Mouse (Mus musculus) intestine, postnatal 0 days (tissue): ENCODE results near the gene Ccdc171. TPM values are rescaled to one million over a fixed set of nuclear protein-coding genes. Genes with fewer than 3 reads are reported as not detected.
"Not testable (repeated sequence)": the region's sequence is repeated elsewhere in the genome, so short reads cannot be mapped to it uniquely, and the experiment has no call there.

Experiments used
- ATAC-seq: fragments of 200-750 bp; cut with Nextera tagmentation; 2 replicates; pipeline ENCODE4 v1.8.0; 2017; ENCODE audit warnings: mild to moderate bottlenecking, moderate TSS enrichment, moderate library complexity
- H3K27ac ChIP-seq: fragments of 300-500 bp; sonication (generic); 2 replicates; pipeline ENCODE4 v1.5.1; 2014; ENCODE audit warnings: mild to moderate bottlenecking, low read depth, low read length, moderate library complexity
- H3K27me3 ChIP-seq: fragments of 300-500 bp; sonication (generic); replicated peaks from 2 replicates; pipeline ENCODE4 v1.6.1; 2014; ENCODE audit warnings: low read length, mixed read lengths; ENCODE audit not compliant: control insufficient read depth, insufficient read depth
- H3K36me3 ChIP-seq: fragments of 300-500 bp; sonication (generic); 2 replicates; pipeline ENCODE4 v1.6.1; 2014; ENCODE audit warnings: mild to moderate bottlenecking, moderate library complexity; ENCODE audit not compliant: control insufficient read depth, insufficient read depth
- H3K4me1 ChIP-seq: fragments of 300-500 bp; sonication (generic); replicated peaks from 2 replicates; pipeline ENCODE4 v1.6.1; 2014; ENCODE audit warnings: antibody characterized with exemption, low read length, mixed read lengths; ENCODE audit not compliant: control insufficient read depth, insufficient read depth
- H3K4me2 ChIP-seq: fragments of 300-500 bp; sonication (generic); replicated peaks from 2 replicates; pipeline ENCODE4 v1.6.1; 2014; ENCODE audit warnings: low read depth, mild to moderate bottlenecking, moderate library complexity
- H3K4me3 ChIP-seq: fragments of 300-500 bp; sonication (generic); 2 replicates; pipeline ENCODE4 v1.5.1; 2014; ENCODE audit warnings: low read depth, low read length
- H3K9ac ChIP-seq: fragments of 300-500 bp; sonication (generic); 2 replicates; pipeline ENCODE4 v1.6.1; 2014; ENCODE audit warnings: mild to moderate bottlenecking, low read depth, low read length
- H3K9me3 ChIP-seq: fragments of 300-500 bp; sonication (generic); 2 replicates; pipeline ENCODE4 v1.6.1; 2016; ENCODE audit warnings: mixed run types; ENCODE audit not compliant: control insufficient read depth
- CTCF ChIP-seq: sonication (generic); IDR thresholded peaks from 2 replicates; pipeline ENCODE4 v1.5.1; 2016; ENCODE audit warnings: low read depth, mild to moderate bottlenecking, control low read depth, antibody characterized with exemption, moderate library complexity
- WGBS: fragments of 180-500 bp; shearing (Covaris S2); extraction: QIAGEN DNeasy Blood & Tissue Kit; methylation state at CpG from one replicate; pipeline ENCODE4 v1.1.7; 2014; 5-methylcytosine and 5-hydroxymethylcytosine counted together
- polyA plus RNA-seq: library from polyadenylated mRNA; unstranded; fragments of >200 nt; fragmentation: Nextera tagmentation; extraction: Ambion mirVana; gene quantifications from 2 replicates; pipeline ENCODE4 v1.2.1, GENCODE M21; 2015

Gene Ccdc171
- polyA plus RNA-seq, 1 experiment from 2014 or later: 0.69 TPM

- Histone ChIP-seq H3K27me3 (no peaks in the 10 kb centered on the region), H3K4me2 (peak overlapping the region; percentile 95), H3K36me3 (no peaks in the 10 kb centered on the region), H3K27ac (0 out of 2 replicates have a peak overlapping the region, but pooled peaks have one; percentile 74), H3K9me3 (no peaks in the 10 kb centered on the region), H3K4me3 (peak overlapping the region; percentile 81), H3K4me1 (0 out of 2 replicates have a peak, but pooled peaks cover 2% of the 10 kb centered on the region), H3K9ac (peak overlapping the region; percentile 68; the same call in 1 of the 2 replicates)
- ATAC-seq: no peak
- 16% methylated on average over 6 of the region's 6 CpGs for WGBS
- TF ChIP-seq CTCF: no peak
These were observed 896 bp upstream of the Ccdc171 start for GRCm38 (mm10) chr4:83524456-83524842.

DNA sequence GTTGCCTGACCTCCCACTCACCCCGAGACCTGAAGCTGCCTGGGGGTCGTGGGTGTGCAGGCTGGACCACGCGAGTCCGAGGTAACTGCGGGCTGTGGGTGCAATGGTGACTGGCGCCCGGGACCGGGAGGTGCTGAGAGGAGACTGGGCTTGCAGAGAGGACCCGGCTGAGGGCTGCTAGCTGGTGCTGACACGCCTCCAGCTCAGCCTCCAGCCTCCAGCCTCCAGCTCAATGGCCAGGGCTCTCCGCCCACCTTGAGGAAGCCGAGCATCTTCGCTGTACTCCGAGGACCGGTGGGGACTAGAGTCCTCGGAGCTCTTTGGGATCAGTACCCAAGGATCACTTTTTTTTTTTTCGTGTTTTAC lies 328 bp downstream of the Ccdc171 start:
- no peaks in the 10 kb centered on the region for H3K36me3 ChIP-seq
- no peaks in the 10 kb centered on the region for H3K9me3 ChIP-seq
- H3K9ac ChIP-seq: peak overlapping the region; percentile 51
- H3K27me3 ChIP-seq: no peaks in the 10 kb centered on the region
- peak; percentile 45 for ATAC-seq
- 0 out of 2 replicates have a peak, but pooled peaks cover 2% of the 10 kb centered on the region for H3K4me1 ChIP-seq
- H3K27ac ChIP-seq: peak overlapping the region; percentile 73
- H3K4me2 ChIP-seq: peak overlapping the region; percentile 95
- H3K4me3 ChIP-seq: peak overlapping the region; percentile 81
- WGBS: 0% methylated on average over 18 of the region's 18 CpGs
- TF ChIP-seq CTCF: no peak

- TF ChIP-seq CTCF: no peak
- H3K4me1 ChIP-seq: 0 out of 2 replicates have a peak, but pooled peaks cover 2% of the 10 kb centered on the region
- no peaks in the 10 kb centered on the region for H3K36me3 ChIP-seq
- ATAC-seq: no peak
- H3K4me2 ChIP-seq: peak overlapping the region; percentile 95
- peak overlapping the region; percentile 28; the same call in 1 of the 2 replicates for H3K27ac ChIP-seq
- 17% methylated on average over 13 of the region's 13 CpGs for WGBS
- no peaks in the 10 kb centered on the region for H3K9me3 ChIP-seq
- H3K27me3 ChIP-seq: no peaks in the 10 kb centered on the region
- 0 out of 2 replicates have a peak overlapping the region, but pooled peaks have one; percentile 51 for H3K9ac ChIP-seq
- H3K4me3 ChIP-seq: peak overlapping the region; percentile 81
These were observed 1.1 kb downstream of the Ccdc171 start for GRCm38 (mm10) chr4:83526270-83526987.

GRCm38 (mm10) chr4:83526988-83527334 lies 1.6 kb downstream of the Ccdc171 start:
- no peak overlapping the region for H3K9ac ChIP-seq
- 0 out of 2 replicates have a peak, but pooled peaks cover 2% of the 10 kb centered on the region for H3K4me1 ChIP-seq
- no peak overlapping the region for H3K27ac ChIP-seq
- no peaks in the 10 kb centered on the region for H3K9me3 ChIP-seq
- no peaks in the 10 kb centered on the region for H3K27me3 ChIP-seq
- no peak overlapping the region for H3K4me2 ChIP-seq
- H3K36me3 ChIP-seq: no peaks in the 10 kb centered on the region
- no peak for TF ChIP-seq CTCF
- ATAC-seq: no peak
- 68% methylated on average over 6 of the region's 6 CpGs for WGBS
- no peak overlapping the region for H3K4me3 ChIP-seq

DNA sequence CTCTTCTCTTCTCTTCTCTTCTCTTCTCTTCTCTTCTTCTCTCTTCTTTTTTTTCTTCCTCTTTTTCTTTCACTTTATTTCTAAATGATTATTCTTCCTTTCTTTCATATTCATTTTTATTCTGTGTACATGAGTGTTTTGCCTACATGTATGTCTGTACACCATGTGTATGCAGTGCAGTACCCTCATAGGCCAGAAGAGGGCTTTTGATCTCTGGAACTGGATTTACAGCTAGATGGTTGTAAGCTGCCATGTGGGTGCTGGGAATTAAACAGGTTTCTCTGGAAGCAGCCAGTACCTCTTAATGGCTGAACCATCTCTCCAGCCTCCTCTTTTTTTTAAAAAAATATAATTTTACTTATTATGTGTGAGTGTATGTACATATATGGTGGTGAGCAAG lies 2.6 kb downstream of the Ccdc171 start:
- no peaks in the 10 kb centered on the region for H3K36me3 ChIP-seq
- ATAC-seq: no peak
- no peak overlapping the region for H3K4me2 ChIP-seq
- H3K27ac ChIP-seq: no peak overlapping the region
- 0 out of 2 replicates have a peak, but pooled peaks cover 2% of the 10 kb centered on the region for H3K4me1 ChIP-seq
- H3K9ac ChIP-seq: no peak overlapping the region
- no peaks in the 10 kb centered on the region for H3K27me3 ChIP-seq
- H3K9me3 ChIP-seq: no peaks in the 10 kb centered on the region
- TF ChIP-seq CTCF: peak; percentile 58
- H3K4me3 ChIP-seq: no peak overlapping the region

DNA sequence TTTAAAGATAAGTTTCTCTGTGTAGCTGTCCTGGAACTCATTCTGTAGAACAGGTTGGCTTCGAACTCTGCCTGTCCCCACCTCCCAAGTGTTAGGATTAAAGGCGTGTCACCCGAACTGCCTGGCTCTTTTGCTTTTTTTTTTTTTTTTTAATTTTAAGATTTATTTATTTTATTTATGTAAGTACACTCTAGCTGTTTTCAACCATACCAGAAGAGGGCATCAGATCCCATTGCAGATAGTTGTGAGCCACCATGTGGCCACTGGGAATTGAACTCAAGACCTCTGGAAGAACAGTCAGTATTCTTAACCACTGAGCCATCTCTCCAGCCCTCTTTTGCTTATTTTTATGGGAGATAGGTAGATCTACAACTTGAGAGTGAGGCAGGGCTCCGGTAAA lies 4.7 kb downstream of the Ccdc171 start:
- H3K9ac ChIP-seq, H3K4me1 ChIP-seq, H3K4me2 ChIP-seq, H3K36me3 ChIP-seq, ATAC-seq, H3K27ac ChIP-seq, H3K27me3 ChIP-seq, H3K4me3 ChIP-seq, H3K9me3 ChIP-seq: not testable (repeated sequence)
- peak; percentile 25; the same call in 1 of the 2 replicates for TF ChIP-seq CTCF
- WGBS: 94% methylated on average over 4 of the region's 4 CpGs
